Mouse (Mus musculus) kidney, adult 2 months (tissue): ENCODE measurements around the gene D1Pas1. TPM values are rescaled to one million over a fixed set of nuclear protein-coding genes. Genes with fewer than 3 reads are reported as not detected.

ENCODE experiments used
- DNase-seq: peaks from one replicate; pipeline ENCODE4 v3.0.0; 2021
- H3K27ac ChIP-seq: fragments of 200-500 bp; 2 replicates; pipeline ENCODE4 v1.5.1; 2012; ENCODE audit warnings: low read depth, low read length, control low read depth, inconsistent platforms; ENCODE audit not compliant: insufficient read depth
- H3K27me3 ChIP-seq: fragments of 200-500 bp; replicated peaks from 2 replicates; pipeline ENCODE4 v1.6.1; 2012; ENCODE audit warnings: mild to moderate bottlenecking, moderate library complexity, low read length, inconsistent platforms; ENCODE audit not compliant: control insufficient read depth, insufficient read depth
- H3K36me3 ChIP-seq: fragments of 200-500 bp; 2 replicates; pipeline ENCODE4 v1.6.1; 2012; ENCODE audit warnings: mild to moderate bottlenecking, moderate library complexity, low read length, inconsistent platforms; ENCODE audit not compliant: control insufficient read depth, insufficient read depth
- H3K4me1 ChIP-seq: fragments of 200-500 bp; 2 replicates; pipeline ENCODE4 v1.6.1; 2011; ENCODE audit warnings: low read length; ENCODE audit not compliant: control insufficient read depth, insufficient read depth
- H3K4me3 ChIP-seq: fragments of 200-500 bp; 2 replicates; pipeline ENCODE4 v1.5.1; 2011; ENCODE audit warnings: mild to moderate bottlenecking, low read depth, low read length, control low read depth; ENCODE audit not compliant: insufficient read depth
- CTCF ChIP-seq: fragments of 200-500 bp; conservative IDR thresholded peaks from 2 replicates; pipeline ENCODE4 v1.5.1; 2011; ENCODE audit warnings: low read depth, mild to moderate bottlenecking, control low read depth, low read length, moderate library complexity, mixed read lengths; ENCODE audit not compliant: insufficient read depth, insufficient read length
- POLR2A ChIP-seq: fragments of 200-500 bp; IDR thresholded peaks from one replicate; pipeline ENCODE4 v1.6.1; 2011; ENCODE audit warnings: low read depth, low read length, control low read depth
- WGBS: fragments of 180-500 bp; shearing (Covaris S2); methylation state at CpG from one replicate; pipeline ENCODE4 v1.1.7; 2018; 5-methylcytosine and 5-hydroxymethylcytosine counted together
- polyA plus RNA-seq: library from polyadenylated mRNA; depleted of rRNA; stranded (reverse); fragments of >200 nt; gene quantifications from 2 replicates; pipeline ENCODE4 v1.2.3, GENCODE M21; 2012

The D1Pas1 gene
- polyA plus RNA-seq, 1 experiment: 0.05 TPM

DNA sequence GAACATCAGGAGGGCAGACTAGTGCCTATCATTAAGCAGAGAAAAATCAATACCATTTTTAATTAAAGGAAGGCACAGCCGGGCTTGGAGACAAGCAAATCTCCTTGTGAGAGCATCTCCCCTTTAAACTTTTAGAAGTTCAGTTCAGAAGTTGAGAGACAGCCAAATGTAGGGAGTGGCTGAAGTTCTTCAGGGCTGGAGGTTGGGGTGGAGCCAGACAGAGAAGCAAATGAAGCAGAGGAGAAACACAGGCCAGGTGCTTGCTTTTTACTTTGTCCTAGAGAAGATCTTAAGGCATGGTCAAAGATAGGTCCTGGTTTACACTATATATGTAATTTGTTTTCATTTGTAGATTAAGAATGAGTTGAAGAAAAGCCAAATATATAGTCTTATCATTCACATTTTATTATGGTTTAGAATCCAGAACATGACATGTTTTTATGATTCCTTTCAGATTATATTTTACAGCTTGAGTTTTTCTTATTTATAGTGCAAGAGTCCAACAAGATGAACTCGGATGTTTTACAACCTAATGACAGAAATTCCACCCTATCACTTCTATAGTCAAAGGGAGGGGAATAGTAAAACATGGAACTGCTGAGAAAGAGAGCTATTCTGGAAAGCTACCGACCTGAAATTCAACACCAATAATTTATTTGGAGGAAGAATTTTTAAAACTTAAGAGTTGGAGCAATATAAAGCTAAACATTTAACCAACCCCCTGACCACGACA is 2.9 kb upstream of the D1Pas1 start:
- H3K27ac ChIP-seq: no peak overlapping the region
- no peak for DNase-seq
- H3K4me3 ChIP-seq: no peak overlapping the region
- H3K27me3 ChIP-seq: no peaks in the 10 kb centered on the region
- H3K4me1 ChIP-seq: no peaks in the 10 kb centered on the region
- TF ChIP-seq CTCF (no peak), POLR2A (no peak)
- WGBS: 38% methylated on average over 4 of the region's 4 CpGs
- no peaks in the 10 kb centered on the region for H3K36me3 ChIP-seq

DNA sequence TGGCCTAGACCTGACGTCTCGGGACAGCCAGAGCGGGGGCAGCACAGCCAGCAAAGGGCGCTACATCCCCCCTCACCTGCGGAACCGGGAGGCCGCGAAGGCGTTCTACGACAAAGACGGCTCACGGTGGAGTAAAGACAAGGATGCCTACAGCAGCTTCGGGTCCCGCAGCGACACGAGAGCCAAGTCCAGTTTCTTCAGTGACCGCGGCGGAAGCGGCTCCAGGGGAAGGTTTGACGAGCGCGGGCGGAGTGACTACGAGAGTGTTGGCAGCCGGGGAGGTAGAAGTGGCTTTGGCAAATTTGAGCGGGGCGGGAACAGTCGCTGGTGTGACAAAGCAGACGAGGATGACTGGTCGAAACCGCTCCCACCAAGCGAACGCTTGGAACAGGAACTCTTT is 710 bp downstream of the D1Pas1 start:
- DNase-seq: no peak
- no peak for TF ChIP-seq CTCF
- TF ChIP-seq POLR2A: no peak
- H3K4me3 ChIP-seq: no peak overlapping the region
- no peaks in the 10 kb centered on the region for H3K36me3 ChIP-seq
- H3K4me1 ChIP-seq: no peaks in the 10 kb centered on the region
- WGBS: 95% methylated on average over 34 of the region's 34 CpGs
- H3K27me3 ChIP-seq: no peaks in the 10 kb centered on the region
- H3K27ac ChIP-seq: no peak overlapping the region

DNA sequence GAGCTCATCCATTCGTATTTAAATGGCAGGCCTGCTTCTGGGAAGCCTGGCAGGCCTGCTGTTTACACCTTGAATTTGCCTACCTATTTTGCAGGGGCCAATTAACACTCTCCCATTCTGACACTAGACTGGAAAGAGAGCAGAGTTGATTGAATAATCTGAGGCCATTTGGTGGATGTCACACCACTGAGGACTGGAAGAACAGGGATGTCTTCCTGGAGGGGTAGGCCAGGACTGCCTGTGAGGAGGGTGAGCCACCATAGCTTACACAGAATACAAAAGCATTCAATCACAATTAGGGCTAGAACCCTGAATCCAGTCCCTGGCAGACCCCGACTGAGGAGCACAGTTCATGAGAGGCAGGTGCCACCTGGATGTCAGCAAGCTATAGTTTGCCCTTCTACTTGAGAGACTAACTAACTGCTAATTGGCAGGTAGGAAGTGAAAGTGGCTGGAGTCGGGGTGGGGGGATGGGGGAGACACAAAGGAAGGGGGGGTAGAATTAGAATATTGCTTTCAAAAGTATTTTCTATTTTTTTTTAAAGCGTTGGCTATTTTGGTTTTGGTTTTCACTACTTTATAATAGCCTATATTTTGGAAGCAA is 9.8 kb downstream of the D1Pas1 start:
- Histone ChIP-seq H3K4me1 (no peaks in the 10 kb centered on the region), H3K36me3 (no peaks in the 10 kb centered on the region), H3K27me3 (no peaks in the 10 kb centered on the region), H3K4me3 (no peak overlapping the region), H3K27ac (no peak overlapping the region)
- no peak for DNase-seq
- WGBS: 63% methylated on average over 4 of the region's 4 CpGs
- TF ChIP-seq POLR2A (no peak), CTCF (no peak)

DNA sequence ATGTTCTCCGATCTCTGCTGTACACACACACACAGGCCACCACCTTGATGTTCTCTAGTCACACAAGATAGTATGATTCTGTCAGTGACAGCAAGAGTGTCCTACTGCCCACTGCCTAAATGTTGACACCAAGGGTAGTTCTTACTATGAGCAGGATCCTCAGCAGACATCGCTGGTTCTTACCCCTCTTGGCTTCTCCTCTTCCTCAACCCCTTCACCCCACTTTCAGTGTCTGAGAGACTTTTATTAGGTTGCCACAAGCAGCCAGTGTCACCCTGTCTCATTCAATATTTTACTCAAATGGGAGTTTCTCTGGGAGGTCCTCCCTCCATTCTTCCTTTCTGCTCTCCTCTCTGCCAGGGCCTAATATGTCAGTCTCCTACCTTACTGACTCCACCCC is 10.6 kb downstream of the D1Pas1 start:
- no peaks in the 10 kb centered on the region for H3K36me3 ChIP-seq
- WGBS: 94% methylated on average over 2 of the region's 2 CpGs
- H3K27me3 ChIP-seq: no peaks in the 10 kb centered on the region
- H3K4me3 ChIP-seq: no peak overlapping the region
- DNase-seq: no peak
- no peaks in the 10 kb centered on the region for H3K4me1 ChIP-seq
- H3K27ac ChIP-seq: no peak overlapping the region
- TF ChIP-seq POLR2A (no peak), CTCF (no peak)

DNA sequence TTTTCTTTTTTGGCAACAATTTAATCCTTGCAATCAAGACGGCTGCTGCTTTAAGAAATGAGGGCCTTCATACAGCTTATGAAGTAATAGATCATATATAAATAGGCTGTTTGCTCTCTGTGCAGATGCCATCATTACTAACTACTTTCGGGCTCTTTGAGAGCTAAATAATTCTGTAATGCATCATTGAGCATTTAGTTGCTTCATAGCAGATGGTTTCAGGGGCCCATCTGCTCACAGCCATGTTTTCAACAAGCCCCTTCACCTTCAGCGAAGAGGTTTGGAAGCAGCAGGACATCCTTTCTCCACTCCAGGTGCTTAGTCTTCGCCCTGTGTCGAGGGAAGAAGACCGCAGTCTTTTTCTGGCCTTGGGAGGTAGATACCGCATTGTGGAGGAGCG is 12.2 kb downstream of the D1Pas1 start:
- WGBS: 75% methylated on average over 8 of the region's 8 CpGs
- no peaks in the 10 kb centered on the region for H3K27me3 ChIP-seq
- DNase-seq: no peak
- H3K4me1 ChIP-seq: no peaks in the 10 kb centered on the region
- no peaks in the 10 kb centered on the region for H3K36me3 ChIP-seq
- TF ChIP-seq POLR2A (no peak), CTCF (no peak)
- H3K4me3 ChIP-seq: no peak overlapping the region
- H3K27ac ChIP-seq: no peak overlapping the region

DNA sequence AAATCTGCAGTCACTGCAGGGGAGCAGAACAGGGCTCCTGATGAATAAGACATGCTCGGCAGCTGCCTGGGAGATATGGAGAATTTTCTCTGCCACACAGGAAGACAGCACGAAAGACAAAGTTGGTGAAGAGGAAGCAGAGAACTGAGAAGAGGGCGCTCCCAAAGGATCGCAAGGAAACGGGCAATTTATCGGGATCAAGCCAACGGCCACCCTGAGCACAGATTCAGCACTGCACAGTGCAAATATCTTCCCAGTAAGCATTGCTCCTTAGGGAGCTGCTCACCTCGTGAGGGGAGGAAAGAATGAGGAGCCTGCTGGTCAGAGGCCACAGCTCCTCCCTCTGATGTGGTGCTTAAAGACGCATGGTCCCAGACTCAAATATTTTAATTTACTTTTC is 13.3 kb downstream of the D1Pas1 start:
- 58% methylated on average over 9 of the region's 9 CpGs for WGBS
- no peaks in the 10 kb centered on the region for H3K36me3 ChIP-seq
- DNase-seq: no peak

DNA sequence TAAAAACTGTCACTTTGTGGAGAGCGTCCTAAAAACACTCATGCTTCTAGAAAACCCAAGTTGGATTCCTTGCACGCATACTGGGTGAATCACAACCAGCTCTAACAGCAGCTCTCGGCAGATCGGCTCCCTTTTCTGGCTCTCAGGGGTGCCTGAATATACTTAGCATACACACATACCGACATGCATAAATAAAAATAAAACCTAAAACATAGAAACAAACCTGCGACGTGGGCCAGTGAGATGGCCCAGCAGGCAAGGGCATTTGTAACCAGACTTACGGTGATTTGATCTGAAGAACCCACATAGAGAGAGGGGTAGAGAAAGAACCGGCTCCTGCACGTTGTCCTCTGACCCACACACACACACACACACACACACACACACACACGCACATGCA is 17.9 kb downstream of the D1Pas1 start:
- Histone ChIP-seq H3K4me3 (no peak overlapping the region), H3K27me3 (no peaks in the 10 kb centered on the region), H3K4me1 (no peaks in the 10 kb centered on the region), H3K36me3 (no peaks in the 10 kb centered on the region), H3K27ac (no peak overlapping the region)
- DNase-seq: no peak
- TF ChIP-seq POLR2A (no peak), CTCF (no peak)
- WGBS: 91% methylated on average over 11 of the region's 11 CpGs

More for the DNA sequence above, 13.3 kb downstream of the D1Pas1 start:
- TF ChIP-seq POLR2A: no peak
- no peak for TF ChIP-seq CTCF
- Histone ChIP-seq H3K27ac (no peak overlapping the region), H3K4me3 (no peak overlapping the region), H3K27me3 (no peaks in the 10 kb centered on the region), H3K4me1 (no peaks in the 10 kb centered on the region)
